ENCODE assay signal across 12 mouse cellular contexts in the genomic region with DNA sequence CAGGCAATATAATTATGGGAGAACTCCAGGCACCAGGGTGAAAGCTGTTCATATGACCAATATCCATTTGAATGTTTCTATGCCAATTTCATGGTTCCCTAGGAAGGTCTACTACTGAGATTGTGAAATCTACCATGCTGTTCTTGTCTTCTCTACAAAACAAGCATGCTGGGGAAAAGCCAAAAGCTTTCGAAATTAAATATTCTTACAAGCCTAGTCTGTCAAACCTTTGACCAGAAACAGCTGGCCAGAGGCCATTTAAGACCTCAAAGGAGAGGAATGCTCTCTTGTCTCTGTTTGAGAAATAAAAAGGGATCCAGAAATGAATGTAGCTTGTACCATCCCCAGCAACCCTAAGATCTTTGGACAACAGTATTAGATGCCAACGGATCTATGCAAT. TPM values are rescaled to one million over a fixed set of nuclear protein-coding genes. Genes with fewer than 3 reads are reported as not detected.
A peak's percentile ranks its signal among the peaks of the same experiment; 100 is the strongest.
DNase-seq lines count a peak whose midpoint lies in the region; ATAC-seq lines count a peak whose summit lies in the region.
"Had no signal": no experiment of that assay in that cellular context is flagged by ENCODE, and none has a peak within 500 bp of the region (broad histone marks: within the 10 kb centered on the region; RNA-seq: fewer than 3 reads in every experiment).

No protein-coding gene starts in this region.

- peak; percentile 97 for DNase-seq in heart, adult 11 months
- DNase-seq in urinary bladder, postnatal 25 days (ENCODE audit: low spot score) = peak; percentile 9
- DNase-seq in urinary bladder, postnatal 10 days (ENCODE audit: low spot score) = no peak
- DNase-seq in kidney, postnatal 36 days = peak; percentile 18 to 28
- no peak for DNase-seq in T-cell, adult 2 months (ENCODE audit: low spot score)
- no peak for DNase-seq in layer of hippocampus, adult 18-20 months (ENCODE audit: low spot score in 2 of 2)
- DNase-seq: layer of hippocampus, postnatal 36 days; right cerebral cortex, adult 18-20 months had no signal

- no peak overlapping the region for H3K4me2 ChIP-seq in heart, embryonic 11.5 days
- H3K4me2 ChIP-seq in neural tube, embryonic 15.5 days = no peak overlapping the region
- H3K4me2 ChIP-seq: hindbrain, embryonic 15.5 days had no signal

- H3K4me1 ChIP-seq in heart, embryonic 11.5 days (ENCODE audit: control insufficient read depth, insufficient read depth, low read length) = no peaks in the 10 kb centered on the region
- no peaks in the 10 kb centered on the region for H3K4me1 ChIP-seq in neural tube, embryonic 15.5 days
- H3K4me1 ChIP-seq: hindbrain, embryonic 15.5 days had no signal

- no peaks in the 10 kb centered on the region for H3K27me3 ChIP-seq in heart, embryonic 11.5 days (ENCODE audit: control insufficient read depth, insufficient read depth, low read length)
- no peaks in the 10 kb centered on the region for H3K27me3 ChIP-seq in neural tube, embryonic 15.5 days (replicated peaks)
- H3K27me3 ChIP-seq: hindbrain, embryonic 15.5 days had no signal

- no peak overlapping the region for H3K27ac ChIP-seq in heart, embryonic 11.5 days (ENCODE audit: low read depth, low read length)
- H3K27ac ChIP-seq in neural tube, embryonic 15.5 days (replicated peaks) = no peak overlapping the region
- H3K27ac ChIP-seq: hindbrain, embryonic 15.5 days; liver, embryonic 14.5 days had no signal

- H3K36me3 ChIP-seq in heart, embryonic 11.5 days (ENCODE audit: control insufficient read depth, insufficient read depth, low read length) = no peaks in the 10 kb centered on the region
- no peaks in the 10 kb centered on the region for H3K36me3 ChIP-seq in neural tube, embryonic 15.5 days
- H3K36me3 ChIP-seq: hindbrain, embryonic 15.5 days had no signal

- H3K9me3 ChIP-seq in heart, embryonic 11.5 days (replicated peaks; ENCODE audit: control insufficient read depth, low read length) = no peaks in the 10 kb centered on the region
- no peaks in the 10 kb centered on the region for H3K9me3 ChIP-seq in neural tube, embryonic 15.5 days (replicated peaks)
- H3K9me3 ChIP-seq: hindbrain, embryonic 15.5 days had no signal

- 81% methylated on average over 2 of the region's 2 CpGs for WGBS in heart, embryonic 11.5 days (ENCODE audit: insufficient replicate concordance)
- WGBS in neural tube, embryonic 15.5 days = 93% methylated on average over 2 of the region's 2 CpGs

- H3K9ac ChIP-seq in heart, embryonic 11.5 days (ENCODE audit: low read depth, low read length) = no peak overlapping the region
- no peak overlapping the region for H3K9ac ChIP-seq in neural tube, embryonic 15.5 days (replicated peaks)
- H3K9ac ChIP-seq: hindbrain, embryonic 15.5 days; liver, embryonic 14.5 days had no signal

- no peak overlapping the region for H3K4me3 ChIP-seq in heart, embryonic 11.5 days (ENCODE audit: low read depth, low read length)
- no peak overlapping the region for H3K4me3 ChIP-seq in neural tube, embryonic 15.5 days (replicated peaks)
- H3K4me3 ChIP-seq: hindbrain, embryonic 15.5 days had no signal

- ATAC-seq in heart, embryonic 11.5 days (replicated peaks; ENCODE audit: insufficient number of reproducible peaks, low FRiP score, low TSS enrichment) = no peak
- no peak for ATAC-seq in neural tube, embryonic 15.5 days (ENCODE audit: low FRiP score)

RNA-seq across cellular contexts. Expression of gene Scn7a, which starts 3.8 kb away (rescaled TPM):
- 0.92 and 2.2 TPM in 2 replicates for polyA plus RNA-seq in heart, embryonic 11.5 days (2014; fragmentation: Nextera tagmentation; extraction: Ambion mirVana)
- 1.9 and 2.3 TPM in 2 replicates for polyA plus RNA-seq in neural tube, embryonic 15.5 days (2015; fragmentation: Nextera tagmentation; extraction: Ambion mirVana)
- 1 to 10 TPM; 1.3 to 2.7 TPM for total RNA-seq in layer of hippocampus, adult 18-20 months (2021)

Comparison
In these comparisons a context has a peak if more than half of its experiments do, and no peak if none do; other contexts are left out.
1. DNase-seq: peak in heart, adult 11 months (single experiment), urinary bladder, postnatal 25 days (single experiment) and kidney, postnatal 36 days (2 of 2); none in urinary bladder, postnatal 10 days (single experiment), T-cell, adult 2 months (single experiment) and layer of hippocampus, adult 18-20 months (0 of 2).